Mouse (Mus musculus): ENCODE results near the gene Rfx3. TPM values are rescaled to one million over a fixed set of nuclear protein-coding genes. Genes with fewer than 3 reads are reported as not detected.

Rfx3 gene
- polyA plus RNA-seq (2011; ENCODE audit: insufficient read depth, insufficient read length, low read depth, missing spikeins): 11.9 and 14.4 TPM in 2 replicates

GRCm38 (mm10) chr19:28010471-28011395, at the start of gene Rfx3:
Gene Rfx3, minus strand, starts transcription at chr19:28011166.
- no peaks in the 10 kb centered on the region for H3K36me3 ChIP-seq (ENCODE audit: control insufficient read depth, insufficient read depth, low read length, poor library complexity, severe bottlenecking)
- H3K27me3 ChIP-seq (ENCODE audit: control insufficient read depth, insufficient read depth, low read length, poor library complexity, severe bottlenecking): no peaks in the 10 kb centered on the region
- peak within 1 kb of the TSS; percentile 78 for H3K27ac ChIP-seq (ENCODE audit: insufficient read depth, low read length)
- H3K9me3 ChIP-seq (replicated peaks; ENCODE audit: control insufficient read depth, insufficient read depth, low read length, poor library complexity, severe bottlenecking): no peaks in the 10 kb centered on the region
- no peaks in the 10 kb centered on the region for H3K4me1 ChIP-seq (ENCODE audit: control insufficient read depth, insufficient read depth, low read length)
- peak within 1 kb of the TSS; percentile 100 for H3K4me3 ChIP-seq (ENCODE audit: low read depth, low read length)
- no peak for TF ChIP-seq POLR2A (IDR thresholded peaks at IDR 0.05; ENCODE audit: insufficient read depth, low read length)
- no peak for TF ChIP-seq CTCF (IDR thresholded peaks at IDR 0.05; ENCODE audit: low read depth, low read length)
- TF ChIP-seq EP300 (IDR thresholded peaks at IDR 0.05; ENCODE audit: insufficient read depth, low read depth, low read length): no peak
- peak within 1 kb of the TSS; percentile 92 for H3K9ac ChIP-seq (ENCODE audit: low read depth, poor library complexity, severe bottlenecking)

DNA sequence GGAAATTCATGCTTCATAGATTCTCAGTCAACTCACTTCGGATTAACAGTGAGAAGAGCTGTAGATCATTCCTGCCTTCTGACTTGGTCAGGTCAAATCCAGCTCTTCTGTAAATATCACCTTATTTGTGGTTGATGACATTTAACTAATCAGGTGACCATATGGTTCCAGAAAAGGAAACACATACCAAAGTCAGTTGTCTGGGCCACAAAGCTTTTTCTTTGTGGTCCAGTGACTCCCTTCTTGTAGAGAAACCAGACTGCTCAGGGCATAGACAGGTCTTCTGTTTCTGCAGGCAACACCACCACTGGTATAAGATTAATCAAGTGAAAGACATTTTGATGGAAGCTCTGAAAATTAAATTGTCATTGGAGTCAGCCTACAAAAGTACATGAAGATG, 41.1 kb upstream of the Rfx3 start:
- Histone ChIP-seq H3K27ac (ENCODE audit: insufficient read depth, low read length) (no peak overlapping the region), H3K9ac (ENCODE audit: low read depth, poor library complexity, severe bottlenecking) (no peak overlapping the region), H3K27me3 (ENCODE audit: control insufficient read depth, insufficient read depth, low read length, poor library complexity, severe bottlenecking) (no peaks in the 10 kb centered on the region), H3K9me3 (replicated peaks; ENCODE audit: control insufficient read depth, insufficient read depth, low read length, poor library complexity, severe bottlenecking) (no peaks in the 10 kb centered on the region), H3K4me3 (ENCODE audit: low read depth, low read length) (no peak overlapping the region), H3K36me3 (ENCODE audit: control insufficient read depth, insufficient read depth, low read length, poor library complexity, severe bottlenecking) (no peaks in the 10 kb centered on the region), H3K4me1 (ENCODE audit: control insufficient read depth, insufficient read depth, low read length) (no peaks in the 10 kb centered on the region)
- TF ChIP-seq POLR2A (IDR thresholded peaks at IDR 0.05; ENCODE audit: insufficient read depth, low read length) (no peak), CTCF (IDR thresholded peaks at IDR 0.05; ENCODE audit: low read depth, low read length) (no peak), EP300 (IDR thresholded peaks at IDR 0.05; ENCODE audit: insufficient read depth, low read depth, low read length) (no peak)

GRCm38 (mm10) chr19:28051571-28051970, 40.6 kb upstream of the Rfx3 start:
- Histone ChIP-seq H3K4me1 (ENCODE audit: control insufficient read depth, insufficient read depth, low read length) (no peaks in the 10 kb centered on the region), H3K9ac (ENCODE audit: low read depth, poor library complexity, severe bottlenecking) (no peak overlapping the region), H3K9me3 (replicated peaks; ENCODE audit: control insufficient read depth, insufficient read depth, low read length, poor library complexity, severe bottlenecking) (no peaks in the 10 kb centered on the region), H3K36me3 (ENCODE audit: control insufficient read depth, insufficient read depth, low read length, poor library complexity, severe bottlenecking) (no peaks in the 10 kb centered on the region), H3K27ac (ENCODE audit: insufficient read depth, low read length) (no peak overlapping the region), H3K27me3 (ENCODE audit: control insufficient read depth, insufficient read depth, low read length, poor library complexity, severe bottlenecking) (no peaks in the 10 kb centered on the region), H3K4me3 (ENCODE audit: low read depth, low read length) (no peak overlapping the region)
- TF ChIP-seq EP300 (IDR thresholded peaks at IDR 0.05; ENCODE audit: insufficient read depth, low read depth, low read length) (no peak), CTCF (IDR thresholded peaks at IDR 0.05; ENCODE audit: low read depth, low read length) (no peak), POLR2A (IDR thresholded peaks at IDR 0.05; ENCODE audit: insufficient read depth, low read length) (no peak)

DNA sequence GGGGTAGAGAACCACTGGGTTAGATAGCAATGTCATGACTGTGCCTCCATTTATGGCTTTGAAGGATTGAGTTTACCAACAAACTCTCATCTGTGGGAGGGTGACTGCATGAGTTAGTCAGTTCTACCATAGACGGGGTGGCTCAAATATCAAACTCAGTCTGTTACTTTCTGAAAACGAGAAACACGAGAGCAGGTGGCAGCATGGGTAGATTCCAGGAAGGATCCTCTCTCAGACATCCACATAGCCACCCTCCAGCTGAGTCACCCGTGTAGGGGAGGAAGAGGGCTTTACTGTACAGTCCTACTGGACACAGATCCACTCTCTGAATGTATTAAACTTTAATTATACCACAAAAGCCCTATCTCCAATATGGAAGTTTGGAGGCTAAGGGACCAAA, 38.3 kb upstream of the Rfx3 start:
- TF ChIP-seq EP300 (IDR thresholded peaks at IDR 0.05; ENCODE audit: insufficient read depth, low read depth, low read length): no peak
- no peak for TF ChIP-seq POLR2A (IDR thresholded peaks at IDR 0.05; ENCODE audit: insufficient read depth, low read length)
- no peak for TF ChIP-seq CTCF (IDR thresholded peaks at IDR 0.05; ENCODE audit: low read depth, low read length)
- H3K27ac ChIP-seq (ENCODE audit: insufficient read depth, low read length): no peak overlapping the region
- no peaks in the 10 kb centered on the region for H3K9me3 ChIP-seq (replicated peaks; ENCODE audit: control insufficient read depth, insufficient read depth, low read length, poor library complexity, severe bottlenecking)
- no peaks in the 10 kb centered on the region for H3K27me3 ChIP-seq (ENCODE audit: control insufficient read depth, insufficient read depth, low read length, poor library complexity, severe bottlenecking)
- H3K36me3 ChIP-seq (ENCODE audit: control insufficient read depth, insufficient read depth, low read length, poor library complexity, severe bottlenecking): no peaks in the 10 kb centered on the region
- no peaks in the 10 kb centered on the region for H3K4me1 ChIP-seq (ENCODE audit: control insufficient read depth, insufficient read depth, low read length)
- H3K9ac ChIP-seq (ENCODE audit: low read depth, poor library complexity, severe bottlenecking): no peak overlapping the region
- no peak overlapping the region for H3K4me3 ChIP-seq (ENCODE audit: low read depth, low read length)

- TF ChIP-seq CTCF (IDR thresholded peaks at IDR 0.05; ENCODE audit: low read depth, low read length): no peak
- no peaks in the 10 kb centered on the region for H3K27me3 ChIP-seq (ENCODE audit: control insufficient read depth, insufficient read depth, low read length, poor library complexity, severe bottlenecking)
- H3K9ac ChIP-seq (ENCODE audit: low read depth, poor library complexity, severe bottlenecking): no peak overlapping the region
- H3K9me3 ChIP-seq (replicated peaks; ENCODE audit: control insufficient read depth, insufficient read depth, low read length, poor library complexity, severe bottlenecking): no peaks in the 10 kb centered on the region
- no peaks in the 10 kb centered on the region for H3K36me3 ChIP-seq (ENCODE audit: control insufficient read depth, insufficient read depth, low read length, poor library complexity, severe bottlenecking)
- H3K4me1 ChIP-seq (ENCODE audit: control insufficient read depth, insufficient read depth, low read length): no peaks in the 10 kb centered on the region
- no peak overlapping the region for H3K4me3 ChIP-seq (ENCODE audit: low read depth, low read length)
- H3K27ac ChIP-seq (ENCODE audit: insufficient read depth, low read length): no peak overlapping the region
Observed at GRCm38 (mm10) chr19:28046806-28047205, 35.8 kb upstream of the Rfx3 start.

DNA sequence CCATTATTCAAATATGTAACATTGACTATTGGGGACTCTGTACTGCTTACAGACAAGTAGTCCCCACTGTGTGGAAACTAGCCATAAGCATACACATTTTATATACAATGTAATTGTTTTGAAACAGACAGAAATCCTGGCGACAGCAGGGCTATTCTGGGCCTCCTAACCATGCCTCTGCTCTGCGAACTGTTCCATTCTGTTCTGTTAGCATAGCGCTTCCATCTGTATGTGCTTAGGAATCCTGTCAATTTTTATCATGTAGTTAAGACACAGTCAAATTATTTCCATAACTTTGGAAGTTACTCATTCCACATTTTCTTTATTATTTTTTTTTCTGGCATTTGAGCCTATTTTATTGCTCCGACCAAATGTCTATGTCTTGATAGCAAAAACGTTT, 34.0 kb upstream of the Rfx3 start:
- no peak for TF ChIP-seq CTCF (IDR thresholded peaks at IDR 0.05; ENCODE audit: low read depth, low read length)
- TF ChIP-seq POLR2A (IDR thresholded peaks at IDR 0.05; ENCODE audit: insufficient read depth, low read length): no peak
- no peak for TF ChIP-seq EP300 (IDR thresholded peaks at IDR 0.05; ENCODE audit: insufficient read depth, low read depth, low read length)
- no peaks in the 10 kb centered on the region for H3K27me3 ChIP-seq (ENCODE audit: control insufficient read depth, insufficient read depth, low read length, poor library complexity, severe bottlenecking)
- H3K4me3 ChIP-seq (ENCODE audit: low read depth, low read length): no peak overlapping the region
- H3K9me3 ChIP-seq (replicated peaks; ENCODE audit: control insufficient read depth, insufficient read depth, low read length, poor library complexity, severe bottlenecking): no peaks in the 10 kb centered on the region
- no peak overlapping the region for H3K27ac ChIP-seq (ENCODE audit: insufficient read depth, low read length)
- H3K36me3 ChIP-seq (ENCODE audit: control insufficient read depth, insufficient read depth, low read length, poor library complexity, severe bottlenecking): no peaks in the 10 kb centered on the region
- H3K4me1 ChIP-seq (ENCODE audit: control insufficient read depth, insufficient read depth, low read length): no peaks in the 10 kb centered on the region
- no peak overlapping the region for H3K9ac ChIP-seq (ENCODE audit: low read depth, poor library complexity, severe bottlenecking)

Measured in ES-Bruce4 (cell line).